Mouse (Mus musculus) intestine, postnatal 0 days (tissue): ENCODE measurements around the gene Gm47841. TPM values are rescaled to one million over a fixed set of nuclear protein-coding genes. Genes with fewer than 3 reads are reported as not detected.

Experiments used
- ATAC-seq: fragments of 200-750 bp; cut with Nextera tagmentation; 2 replicates; pipeline ENCODE4 v1.8.0; 2017; ENCODE audit warnings: mild to moderate bottlenecking, moderate TSS enrichment, moderate library complexity
- H3K27ac ChIP-seq: fragments of 300-500 bp; sonication (generic); 2 replicates; pipeline ENCODE4 v1.5.1; 2014; ENCODE audit warnings: mild to moderate bottlenecking, low read depth, low read length, moderate library complexity
- H3K27me3 ChIP-seq: fragments of 300-500 bp; sonication (generic); replicated peaks from 2 replicates; pipeline ENCODE4 v1.6.1; 2014; ENCODE audit warnings: low read length, mixed read lengths; ENCODE audit not compliant: control insufficient read depth, insufficient read depth
- H3K36me3 ChIP-seq: fragments of 300-500 bp; sonication (generic); 2 replicates; pipeline ENCODE4 v1.6.1; 2014; ENCODE audit warnings: mild to moderate bottlenecking, moderate library complexity; ENCODE audit not compliant: control insufficient read depth, insufficient read depth
- H3K4me1 ChIP-seq: fragments of 300-500 bp; sonication (generic); replicated peaks from 2 replicates; pipeline ENCODE4 v1.6.1; 2014; ENCODE audit warnings: antibody characterized with exemption, low read length, mixed read lengths; ENCODE audit not compliant: control insufficient read depth, insufficient read depth
- H3K4me2 ChIP-seq: fragments of 300-500 bp; sonication (generic); replicated peaks from 2 replicates; pipeline ENCODE4 v1.6.1; 2014; ENCODE audit warnings: low read depth, mild to moderate bottlenecking, moderate library complexity
- H3K4me3 ChIP-seq: fragments of 300-500 bp; sonication (generic); 2 replicates; pipeline ENCODE4 v1.5.1; 2014; ENCODE audit warnings: low read depth, low read length
- H3K9ac ChIP-seq: fragments of 300-500 bp; sonication (generic); 2 replicates; pipeline ENCODE4 v1.6.1; 2014; ENCODE audit warnings: mild to moderate bottlenecking, low read depth, low read length
- H3K9me3 ChIP-seq: fragments of 300-500 bp; sonication (generic); 2 replicates; pipeline ENCODE4 v1.6.1; 2016; ENCODE audit warnings: mixed run types; ENCODE audit not compliant: control insufficient read depth
- CTCF ChIP-seq: sonication (generic); IDR thresholded peaks from 2 replicates; pipeline ENCODE4 v1.5.1; 2016; ENCODE audit warnings: low read depth, mild to moderate bottlenecking, control low read depth, antibody characterized with exemption, moderate library complexity
- WGBS: fragments of 180-500 bp; shearing (Covaris S2); extraction: QIAGEN DNeasy Blood & Tissue Kit; methylation state at CpG from one replicate; pipeline ENCODE4 v1.1.7; 2014; 5-methylcytosine and 5-hydroxymethylcytosine counted together
- polyA plus RNA-seq: library from polyadenylated mRNA; unstranded; fragments of >200 nt; fragmentation: Nextera tagmentation; extraction: Ambion mirVana; gene quantifications from 2 replicates; pipeline ENCODE4 v1.2.1, GENCODE M21; 2015

The Gm47841 gene
- polyA plus RNA-seq, 1 experiment from 2014 or later = not detected

- H3K4me2 ChIP-seq = no peak overlapping the region
- no peak overlapping the region for H3K27ac ChIP-seq
- peak; percentile 62 for TF ChIP-seq CTCF
- no peak overlapping the region for H3K9ac ChIP-seq
- WGBS = 54% methylated on average over 17 of the region's 17 CpGs
- H3K4me1 ChIP-seq = no peaks in the 10 kb centered on the region
- ATAC-seq = no peak
- H3K9me3 ChIP-seq = no peaks in the 10 kb centered on the region
- H3K27me3 ChIP-seq = peaks cover 43% of the 10 kb centered on the region
- no peak overlapping the region for H3K4me3 ChIP-seq
- H3K36me3 ChIP-seq = no peaks in the 10 kb centered on the region
Measured at GRCm38 (mm10) chr15:101039651-101040050, 7.5 kb downstream of the Gm47841 start.

- Histone ChIP-seq H3K9ac (no peak overlapping the region), H3K27ac (no peak overlapping the region), H3K9me3 (no peaks in the 10 kb centered on the region), H3K4me2 (no peak overlapping the region), H3K4me1 (no peaks in the 10 kb centered on the region), H3K27me3 (0 out of 2 replicates have a peak, but pooled peaks cover 3% of the 10 kb centered on the region), H3K36me3 (no peaks in the 10 kb centered on the region), H3K4me3 (no peak overlapping the region)
- WGBS = 26% methylated on average over 2 of the region's 2 CpGs
- ATAC-seq = no peak
- no peak for TF ChIP-seq CTCF
Measured at GRCm38 (mm10) chr15:101028960-101029359, 18.2 kb downstream of the Gm47841 start.

- no peak for ATAC-seq
- WGBS = 87% methylated on average over 6 of the region's 6 CpGs
Measured at GRCm38 (mm10) chr15:101011352-101011751, 35.8 kb downstream of the Gm47841 start.

GRCm38 (mm10) chr15:101008386-101009010 lies 38.7 kb downstream of the Gm47841 start:
- TF ChIP-seq CTCF = no peak
- no peak for ATAC-seq
- WGBS = 67% methylated on average over 14 of the region's 14 CpGs

More at GRCm38 (mm10) chr15:101011352-101011751, 35.8 kb downstream of the Gm47841 start:
- no peak for TF ChIP-seq CTCF
- Histone ChIP-seq H3K27ac (no peak overlapping the region), H3K27me3 (no peaks in the 10 kb centered on the region), H3K4me2 (no peak overlapping the region), H3K36me3 (no peaks in the 10 kb centered on the region), H3K9ac (no peak overlapping the region), H3K9me3 (no peaks in the 10 kb centered on the region), H3K4me3 (no peak overlapping the region), H3K4me1 (no peaks in the 10 kb centered on the region)

GRCm38 (mm10) chr15:101007236-101007635 lies 40.0 kb downstream of the Gm47841 start:
- no peak for TF ChIP-seq CTCF
- Histone ChIP-seq H3K4me2 (peak overlapping the region; percentile 67; the same call in 1 of the 2 replicates), H3K9me3 (no peaks in the 10 kb centered on the region), H3K27ac (no peak overlapping the region), H3K4me1 (no peaks in the 10 kb centered on the region), H3K27me3 (no peaks in the 10 kb centered on the region), H3K36me3 (no peaks in the 10 kb centered on the region), H3K4me3 (no peak overlapping the region), H3K9ac (no peak overlapping the region)
- WGBS = 84% methylated on average over 7 of the region's 7 CpGs
- no peak for ATAC-seq

More at GRCm38 (mm10) chr15:101008386-101009010, 38.7 kb downstream of the Gm47841 start:
- Histone ChIP-seq H3K4me2 (no peak overlapping the region), H3K27ac (no peak overlapping the region), H3K9me3 (no peaks in the 10 kb centered on the region), H3K4me1 (no peaks in the 10 kb centered on the region), H3K4me3 (no peak overlapping the region), H3K27me3 (no peaks in the 10 kb centered on the region), H3K9ac (no peak overlapping the region), H3K36me3 (no peaks in the 10 kb centered on the region)

- H3K27ac ChIP-seq = no peak overlapping the region
- peak; percentile 78 for ATAC-seq
- no peaks in the 10 kb centered on the region for H3K27me3 ChIP-seq
- peak overlapping the region; percentile 67 for H3K4me2 ChIP-seq
- 5% methylated on average over 14 of the region's 15 CpGs for WGBS
- no peak for TF ChIP-seq CTCF
- no peaks in the 10 kb centered on the region for H3K36me3 ChIP-seq
- H3K4me3 ChIP-seq = peak overlapping the region; percentile 33
- no peaks in the 10 kb centered on the region for H3K4me1 ChIP-seq
- H3K9me3 ChIP-seq = no peaks in the 10 kb centered on the region
- no peak overlapping the region for H3K9ac ChIP-seq
Measured at GRCm38 (mm10) chr15:101006251-101007040, 40.8 kb downstream of the Gm47841 start.
